Mouse (Mus musculus) kidney, adult 10 weeks (tissue): ENCODE results near the gene Nthl1. TPM values are rescaled to one million over a fixed set of nuclear protein-coding genes. Genes with fewer than 3 reads are reported as not detected.

ENCODE experiments used
- polyA plus RNA-seq: library from polyadenylated mRNA; stranded (reverse); fragments of 350-450 nt; fragmentation: Illumina TruSeq; extraction: RNeasy Lipid Tissue Mini Kit (QIAGEN cat#74804); gene quantifications from one replicate; pipeline ENCODE4 v1.2.3, GENCODE M21; 2014; ENCODE audit warnings: low read depth, low replicate concordance

Gene Nthl1
- 0.28 TPM for polyA plus RNA-seq

GRCm38 (mm10) chr17:24632167-24632812, at the start of gene Nthl1, which contains the start of gene Tsc2:
Gene Nthl1, plus strand, starts transcription at chr17:24632680.
Gene Tsc2, minus strand, starts transcription at chr17:24632630.

GRCm38 (mm10) chr17:24650070-24650616, 17.7 kb downstream of the Nthl1 start, which contains the start of gene Slc9a3r2:
Gene Slc9a3r2, minus strand, starts transcription at chr17:24650327.

GRCm38 (mm10) chr17:24658017-24658758, 25.7 kb downstream of the Nthl1 start, which contains the start of gene Npw:
Gene Npw, minus strand, starts transcription at chr17:24658457.

GRCm38 (mm10) chr17:24669545-24670245, 37.2 kb downstream of the Nthl1 start, which contains the start of gene Zfp598:
Gene Zfp598, plus strand, starts transcription at chr17:24669687.

Other genes with a start within 250 kb of the Nthl1 start
- gene Rnps1, start 218.1 kb upstream of the Nthl1 start, polyA plus RNA-seq = 33.1 TPM
- 43.3 TPM for gene Eci1, start 206.0 kb upstream of the Nthl1 start, polyA plus RNA-seq
- gene Dnase1l2, start 189.6 kb upstream of the Nthl1 start, polyA plus RNA-seq = 0.57 TPM
- 0.40 TPM for gene E4f1, start 162.4 kb upstream of the Nthl1 start, polyA plus RNA-seq
- gene Pgp, start 162.3 kb upstream of the Nthl1 start, polyA plus RNA-seq = 14.7 TPM
- not detected for gene Bricd5, start 158.8 kb upstream of the Nthl1 start, polyA plus RNA-seq
- gene Mlst8, start 153.6 kb upstream of the Nthl1 start, polyA plus RNA-seq = 2.4 TPM
- gene Caskin1, start 144.1 kb upstream of the Nthl1 start, polyA plus RNA-seq = not detected
- 1.9 TPM for gene Traf7, start 104.7 kb upstream of the Nthl1 start, polyA plus RNA-seq
- gene Rab26, start 98.5 kb upstream of the Nthl1 start, polyA plus RNA-seq = not detected
- gene Pkd1, start 82.8 kb upstream of the Nthl1 start, polyA plus RNA-seq = 4.7 TPM
- gene Tsc2, start 50 bp upstream of the Nthl1 start, polyA plus RNA-seq = 11.8 TPM
- gene Slc9a3r2, start 17.6 kb downstream of the Nthl1 start, polyA plus RNA-seq = 11.1 TPM
- gene Npw, start 25.8 kb downstream of the Nthl1 start, polyA plus RNA-seq = not detected
- gene Zfp598, start 37.0 kb downstream of the Nthl1 start, polyA plus RNA-seq = 1.0 TPM
- gene Syngr3, start 57.3 kb downstream of the Nthl1 start, polyA plus RNA-seq = 0.32 TPM
- 9.9 TPM for gene Gfer, start 63.5 kb downstream of the Nthl1 start, polyA plus RNA-seq
- gene Noxo1, start 63.6 kb downstream of the Nthl1 start, polyA plus RNA-seq = 1.4 TPM
- not detected for gene Tbl3, start 75.0 kb downstream of the Nthl1 start, polyA plus RNA-seq
- not detected for gene Rnf151, start 85.4 kb downstream of the Nthl1 start, polyA plus RNA-seq
- gene Rps2, start 85.4 kb downstream of the Nthl1 start, polyA plus RNA-seq = 425 TPM
- gene Ndufb10, start 91.8 kb downstream of the Nthl1 start, polyA plus RNA-seq = 205 TPM
- gene Rpl3l, start 95.1 kb downstream of the Nthl1 start, polyA plus RNA-seq = not detected
- gene Msrb1, start 104.0 kb downstream of the Nthl1 start, polyA plus RNA-seq = 5.7 TPM
- gene Hs3st6, start 120.3 kb downstream of the Nthl1 start, polyA plus RNA-seq = not detected
- 0.44 TPM for gene Meiob, start 171.6 kb downstream of the Nthl1 start, polyA plus RNA-seq
- 52.5 TPM for gene Hagh, start 207.5 kb downstream of the Nthl1 start, polyA plus RNA-seq
- gene Fahd1, start 217.7 kb downstream of the Nthl1 start, polyA plus RNA-seq = 332 TPM
- 0.77 TPM for gene Igfals, start 233.3 kb downstream of the Nthl1 start, polyA plus RNA-seq